Mouse (Mus musculus): ENCODE data around the gene Omt2a.
A peak's percentile ranks its signal among the peaks of the same experiment; 100 is the strongest.
"Not testable (repeated sequence)": the region's sequence is repeated elsewhere in the genome, so short reads cannot be mapped to it uniquely, and the experiment has no call there.

The Omt2a gene

DNA sequence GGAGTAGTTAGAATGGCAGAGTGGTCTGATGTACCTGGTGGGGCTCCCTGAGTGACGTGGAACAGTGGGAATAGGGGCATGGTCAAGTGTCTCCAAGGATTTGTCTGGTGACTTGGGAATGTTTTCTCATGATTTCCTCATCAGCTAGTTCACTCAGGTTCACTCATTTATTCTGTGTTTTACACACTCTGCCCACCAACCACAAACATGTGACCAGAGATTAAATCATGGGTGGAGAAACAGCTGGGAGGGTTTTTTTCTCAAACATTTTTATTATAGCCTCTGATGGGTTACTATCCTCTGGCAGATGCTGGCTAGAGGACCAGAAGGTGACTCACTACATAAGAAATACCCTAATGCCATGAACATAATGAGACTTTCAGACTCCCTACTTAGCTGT is 16.4 kb downstream of the Omt2a start:
- peak; percentile 31 for DNase-seq (ENCODE audit: low read depth)

DNA sequence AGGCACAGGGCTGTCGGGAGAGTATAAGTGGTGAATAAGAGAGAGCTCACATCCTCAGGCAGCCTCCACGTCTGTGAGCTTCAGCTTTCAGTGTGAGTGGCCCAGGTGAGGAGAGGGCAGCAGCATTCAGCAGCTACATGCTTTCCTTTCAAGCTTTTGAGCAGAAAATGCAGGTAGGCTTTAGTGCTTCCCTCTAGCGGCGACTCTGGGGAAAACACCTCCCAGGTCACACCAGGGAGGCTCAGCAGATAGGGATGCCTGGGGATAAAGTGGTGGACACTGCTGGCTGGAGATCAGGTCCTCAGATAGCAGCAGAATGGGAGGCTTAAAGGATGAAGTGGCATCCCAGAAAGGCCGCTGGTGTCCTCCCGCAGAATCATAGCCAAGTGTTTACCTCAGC is 18.5 kb downstream of the Omt2a start:
- DNase-seq (ENCODE audit: low read depth) = peak; percentile 73

DNA sequence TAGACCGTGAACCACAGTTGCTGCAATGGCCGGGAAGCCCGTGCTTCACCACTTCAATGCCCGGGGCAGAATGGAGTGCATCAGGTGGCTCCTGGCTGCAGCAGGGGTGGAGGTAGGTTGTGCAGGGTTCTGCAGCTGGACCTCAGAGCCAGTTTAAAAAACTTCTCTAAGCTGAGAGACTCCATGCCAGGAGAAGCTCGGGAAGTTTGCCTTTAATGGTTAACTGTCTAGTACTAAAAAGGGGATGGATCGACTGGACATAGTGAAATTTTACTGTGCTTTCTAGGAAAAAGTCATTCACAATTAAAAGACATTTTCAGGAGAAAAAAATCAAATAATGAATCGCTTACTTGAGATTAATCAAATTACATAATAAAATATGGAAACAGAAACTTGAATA is 19.8 kb downstream of the Omt2a start:
- not testable (repeated sequence) for DNase-seq (ENCODE audit: low read depth)

DNA sequence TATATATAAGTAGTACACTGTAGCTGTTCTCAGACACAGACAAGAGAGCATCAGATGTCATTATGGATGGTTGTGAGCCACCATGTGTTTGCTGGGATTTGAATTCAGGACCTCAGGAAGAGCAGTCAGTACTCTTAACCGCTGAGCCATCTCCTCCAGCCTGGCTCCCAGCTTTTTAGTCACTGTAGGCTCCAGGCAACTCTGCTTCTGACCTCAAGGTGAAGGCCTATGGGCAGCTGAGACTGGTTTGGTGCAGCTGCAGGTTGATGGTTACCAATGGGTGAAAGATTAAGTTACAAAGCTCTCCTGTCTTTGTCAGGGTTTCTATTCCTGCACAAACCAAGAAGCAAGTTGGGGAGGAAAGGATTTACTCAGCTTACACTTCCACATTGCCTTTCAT is 20.9 kb downstream of the Omt2a start:
- not testable (repeated sequence) for DNase-seq (ENCODE audit: low read depth)

GRCm38 (mm10) chr9:78292462-78292861 is 22.1 kb downstream of the Omt2a start:
- not testable (repeated sequence) for DNase-seq (ENCODE audit: low read depth)

DNA sequence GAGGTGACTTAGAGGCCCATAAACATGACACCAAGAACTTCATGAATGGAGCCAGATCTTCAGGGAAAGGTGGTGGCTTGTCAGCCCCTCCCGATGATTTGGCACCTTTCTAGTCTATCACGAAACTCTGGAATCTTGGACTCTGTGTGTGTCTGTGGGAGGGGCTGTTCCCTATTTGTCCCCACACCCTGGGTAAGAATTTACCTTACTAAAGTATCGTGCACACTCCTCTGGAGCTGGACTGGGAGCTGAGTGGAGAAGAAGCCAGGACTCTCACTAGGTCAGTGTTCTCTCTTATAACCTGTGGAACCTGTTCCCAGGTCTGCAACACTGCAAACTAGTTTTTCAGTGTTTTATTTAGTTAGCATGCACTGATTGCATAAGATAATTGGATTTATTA is 24.9 kb downstream of the Omt2a start, which contains the start of gene Gm10639:
Gm10639 (plus strand) TSS at position 201 of the 400 bp plus-strand sequence.
- not testable (repeated sequence) for DNase-seq (ENCODE audit: low read depth)

DNA sequence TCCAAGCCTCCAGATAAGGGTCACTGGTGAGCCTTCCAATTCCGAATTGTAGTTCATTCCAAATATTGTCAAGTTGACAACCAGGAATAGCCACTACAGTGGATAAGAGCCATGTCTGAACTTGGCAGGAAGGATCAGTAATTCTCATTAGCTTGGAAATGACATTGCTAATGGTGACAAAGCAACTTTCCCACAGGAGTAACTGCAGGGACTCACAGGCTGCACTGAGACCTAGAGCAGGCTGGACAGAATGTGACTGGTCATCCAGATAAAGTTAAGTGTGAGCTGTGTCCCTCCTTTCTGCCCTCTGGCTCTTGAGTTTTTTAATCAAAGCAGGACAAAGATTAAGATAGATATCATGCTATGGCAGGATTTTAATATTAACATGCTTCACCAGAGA is 25.5 kb downstream of the Omt2a start:
- not testable (repeated sequence) for DNase-seq (ENCODE audit: low read depth)

GRCm38 (mm10) chr9:78282002-78282711 is 32.4 kb downstream of the Omt2a start:
- DNase-seq (ENCODE audit: low read depth) = peak; percentile 79

DNA sequence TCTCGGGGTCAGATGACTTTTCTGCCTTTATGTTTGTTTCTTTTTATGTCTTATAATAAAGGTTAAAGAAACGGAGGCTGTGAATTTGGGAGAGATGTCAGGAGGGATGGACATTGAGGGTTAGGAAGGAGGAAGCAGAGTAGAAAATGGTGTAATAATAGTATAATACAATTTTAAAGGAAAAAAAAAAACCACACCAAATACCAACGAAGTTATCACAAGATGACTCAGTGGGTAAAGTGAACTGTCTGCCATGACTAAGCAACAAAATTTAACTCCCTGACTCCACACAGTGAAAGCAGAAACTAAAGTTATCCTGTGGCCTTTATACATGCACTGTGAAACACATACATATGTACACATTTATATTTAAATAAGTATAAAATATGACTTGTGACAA is 43.7 kb downstream of the Omt2a start:
- not testable (repeated sequence) for DNase-seq (ENCODE audit: low read depth)

Measured in NIH3T3 (cell line).